Mouse (Mus musculus) E14TG2a.4 (cell line): Measurements from ENCODE around the gene Gm11733.

Experiments
- CTCF ChIP-seq: conservative IDR thresholded peaks from 2 replicates; pipeline ENCODE4 v1.5.1; 2014; ENCODE audit warnings: low read length
- NANOG ChIP-seq: IDR thresholded peaks from 2 replicates; pipeline ENCODE4 v1.6.1; 2014; ENCODE audit warnings: borderline replicate concordance, low read length, mixed read lengths

GRCm38 (mm10) chr11:117515718-117516421, 31.7 kb downstream of the Gm11733 start:
- TF ChIP-seq CTCF (no peak), NANOG (no peak)
